Mouse (Mus musculus) brain, embryonic 14.5 days (tissue): Measurements from ENCODE around the gene D630023F18Rik. TPM values are rescaled to one million over a fixed set of nuclear protein-coding genes. Genes with fewer than 3 reads are reported as not detected.

Experiments
- DNase-seq: peaks from one replicate; pipeline ENCODE4 v3.0.0-alpha.2; 2011; ENCODE audit warnings: low read depth
- CTCF ChIP-seq: fragments of 200-500 bp; IDR thresholded peaks from 2 replicates; pipeline ENCODE4 v1.5.1; 2012; ENCODE audit warnings: inconsistent platforms, mild to moderate bottlenecking, moderate library complexity, borderline replicate concordance; ENCODE audit not compliant: insufficient read depth, insufficient read length; ENCODE audit errors: extremely low read depth
- POLR2A ChIP-seq: fragments of 200-500 bp; IDR thresholded peaks from 2 replicates; pipeline ENCODE4 v1.6.1; 2012; ENCODE audit warnings: mild to moderate bottlenecking, inconsistent platforms, borderline replicate concordance; ENCODE audit not compliant: poor library complexity, insufficient read depth, insufficient read length, severe bottlenecking; ENCODE audit errors: extremely low read depth
- polyA plus RNA-seq: library from polyadenylated mRNA; depleted of rRNA; stranded (reverse); fragments of >200 nt; gene quantifications from 2 replicates; pipeline ENCODE4 v1.2.3, GENCODE M21; 2012; rRNA removed

The D630023F18Rik gene
- polyA plus RNA-seq, 1 experiment: 0.34 TPM

DNA sequence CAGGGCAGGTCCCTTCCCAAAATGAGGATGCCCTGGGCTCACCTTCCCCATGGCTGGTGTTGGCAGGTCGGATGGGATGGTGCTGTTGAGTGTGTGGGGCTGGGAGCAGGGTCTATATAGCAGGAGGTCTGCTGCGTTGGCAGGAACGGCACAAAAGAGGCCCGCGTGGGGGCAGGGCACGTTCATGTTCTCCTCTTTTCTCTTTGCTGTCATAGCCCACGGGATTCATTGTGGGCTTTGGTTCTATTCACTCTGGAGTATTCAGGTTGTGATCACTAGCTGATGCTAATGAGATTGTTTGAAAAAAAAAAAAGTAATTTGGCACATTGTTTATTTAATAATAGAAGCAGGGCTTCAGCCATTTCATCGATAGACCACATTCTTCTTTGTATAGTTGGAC lies 59.7 kb downstream of the D630023F18Rik start, which contains the start of gene Crygd:
Gene Crygd (minus strand): TSS at position 101 of the 400 bp plus-strand sequence.
- TF ChIP-seq CTCF (no peak), POLR2A (no peak)
- DNase-seq: no peak

Other genes with a start within 250 kb of the D630023F18Rik start
- gene Plekhm3, start 166.4 kb downstream of the D630023F18Rik start, polyA plus RNA-seq: 5.3 and 7.4 TPM in 2 replicates
- gene Akr1cl, start 90.5 kb downstream of the D630023F18Rik start, polyA plus RNA-seq: 0.05 TPM in 2 replicates
- not detected in 2 replicates for gene Cryge, start 72.1 kb downstream of the D630023F18Rik start, polyA plus RNA-seq
- gene Crygd, start 59.8 kb downstream of the D630023F18Rik start, polyA plus RNA-seq: not detected in 2 replicates
- gene Crygc, start 49.5 kb downstream of the D630023F18Rik start, polyA plus RNA-seq: 0.29 TPM in 1 of 2 replicates, not detected in the other
- gene Crygb, start 40.9 kb downstream of the D630023F18Rik start, polyA plus RNA-seq: not detected in 2 replicates
- gene Cryga, start 19.8 kb downstream of the D630023F18Rik start, polyA plus RNA-seq: not detected in 2 replicates
- gene Gm28845, start 3.7 kb downstream of the D630023F18Rik start, polyA plus RNA-seq: 0.14 TPM in 1 of 2 replicates, not detected in the other
- gene Idh1, start 63.3 kb upstream of the D630023F18Rik start, polyA plus RNA-seq: 200 and 238 TPM in 2 replicates
- gene Pikfyve, start 63.5 kb upstream of the D630023F18Rik start, polyA plus RNA-seq: 12.6 and 14.3 TPM in 2 replicates
- gene Pth2r, start 158.8 kb upstream of the D630023F18Rik start, polyA plus RNA-seq: 0.66 and 0.90 TPM in 2 replicates